Mouse (Mus musculus) stomach, postnatal 0 days (tissue): ENCODE results near the gene Hist1h4f. TPM values are rescaled to one million over a fixed set of nuclear protein-coding genes. Genes with fewer than 3 reads are reported as not detected.
"Not testable (repeated sequence)": the region's sequence is repeated elsewhere in the genome, so short reads cannot be mapped to it uniquely, and the experiment has no call there.

Experiments
- ATAC-seq: fragments of 200-750 bp; cut with Nextera tagmentation; 2 replicates; pipeline ENCODE4 v1.8.0; 2017; ENCODE audit not compliant: low FRiP score, low TSS enrichment
- DNase-seq: peaks from one replicate; pipeline ENCODE4 v3.0.0-alpha.2; 2016; ENCODE audit warnings: low spot score
- H3K27ac ChIP-seq: fragments of 300-500 bp; sonication (generic); replicated peaks from 2 replicates; pipeline ENCODE4 v1.5.1; 2014; ENCODE audit warnings: mild to moderate bottlenecking, control low read depth
- H3K27me3 ChIP-seq: fragments of 300-500 bp; sonication (generic); 2 replicates; pipeline ENCODE4 v1.6.1; 2014; ENCODE audit warnings: low read length; ENCODE audit not compliant: control insufficient read depth, insufficient read depth
- H3K36me3 ChIP-seq: fragments of 300-500 bp; sonication (generic); 2 replicates; pipeline ENCODE4 v1.6.1; 2014; ENCODE audit warnings: low read length, mixed read lengths; ENCODE audit not compliant: control insufficient read depth, insufficient read depth
- H3K4me1 ChIP-seq: fragments of 300-500 bp; sonication (generic); replicated peaks from 2 replicates; pipeline ENCODE4 v1.6.1; 2014; ENCODE audit warnings: antibody characterized with exemption; ENCODE audit not compliant: control insufficient read depth, insufficient read depth
- H3K4me2 ChIP-seq: fragments of 300-500 bp; sonication (generic); replicated peaks from 2 replicates; pipeline ENCODE4 v1.6.1; 2014; ENCODE audit warnings: low read depth, mild to moderate bottlenecking, control low read depth, moderate library complexity
- H3K4me3 ChIP-seq: fragments of 300-500 bp; sonication (generic); 2 replicates; pipeline ENCODE4 v1.5.1; 2014; ENCODE audit warnings: low read depth, low read length, control low read depth
- H3K9ac ChIP-seq: fragments of 300-500 bp; sonication (generic); 2 replicates; pipeline ENCODE4 v1.6.1; 2014; ENCODE audit warnings: mild to moderate bottlenecking, low read length, control low read depth, mixed read lengths
- H3K9me3 ChIP-seq: fragments of 300-500 bp; sonication (generic); 2 replicates; pipeline ENCODE4 v1.6.1; 2016; ENCODE audit warnings: low read length; ENCODE audit not compliant: control insufficient read depth
- CTCF ChIP-seq: IDR thresholded peaks from 2 replicates; pipeline ENCODE4 v1.5.1; 2016; ENCODE audit warnings: antibody characterized with exemption, low read depth, mild to moderate bottlenecking, moderate library complexity
- EP300 ChIP-seq: optimal IDR thresholded peaks from 2 replicates; pipeline ENCODE3; 2016; ENCODE audit warnings: antibody characterized with exemption
- WGBS: fragments of 180-500 bp; shearing (Covaris S2); extraction: QIAGEN DNeasy Blood & Tissue Kit; methylation state at CpG from one replicate; pipeline ENCODE4 v1.1.7; 2014; 5-methylcytosine and 5-hydroxymethylcytosine counted together
- polyA plus RNA-seq: library from polyadenylated mRNA; unstranded; fragments of >200 nt; fragmentation: Nextera tagmentation; extraction: Ambion mirVana; gene quantifications from 2 replicates; pipeline ENCODE4 v1.2.1, GENCODE M21; 2015

The Hist1h4f gene
- polyA plus RNA-seq, 1 experiment from 2014 or later, result 0.38 TPM

DNA sequence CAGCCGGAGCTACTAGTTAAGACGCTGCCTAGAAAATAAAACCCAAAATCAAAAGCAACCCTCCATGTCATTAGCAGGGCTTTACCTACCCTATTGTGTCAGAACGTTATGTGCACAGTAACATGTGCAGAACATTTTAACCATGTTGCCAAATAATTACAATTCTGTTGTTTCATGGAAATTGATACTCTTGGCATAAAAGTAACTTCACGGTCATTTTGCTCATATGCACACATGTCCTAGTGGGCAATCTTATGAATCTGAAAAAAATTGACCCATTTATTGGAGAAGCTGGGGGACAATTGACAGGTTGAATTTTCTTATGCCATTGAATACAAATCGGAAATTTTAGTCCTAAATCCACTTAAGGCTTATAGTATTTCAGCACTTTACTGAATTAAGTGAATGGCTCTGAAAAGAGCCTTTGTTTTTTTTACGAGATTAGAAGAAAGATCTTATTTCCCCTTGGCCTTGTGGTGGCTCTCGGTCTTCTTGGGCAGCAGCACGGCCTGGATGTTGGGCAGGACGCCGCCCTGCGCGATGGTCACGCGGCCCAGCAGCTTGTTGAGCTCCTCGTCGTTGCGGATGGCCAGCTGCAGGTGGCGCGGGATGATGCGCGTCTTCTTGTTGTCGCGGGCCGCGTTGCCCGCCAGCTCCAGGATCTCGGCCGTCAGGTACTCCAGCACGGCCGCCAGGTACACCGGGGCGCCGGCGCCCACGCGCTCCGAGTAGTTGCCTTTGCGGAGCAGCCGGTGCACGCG, 19.0 kb upstream of the Hist1h4f start:
- Histone ChIP-seq H3K9ac (peak overlapping the region; percentile 52; the same call in 1 of the 2 replicates), H3K27ac (peak overlapping the region; percentile 93), H3K4me2 (peak overlapping the region; percentile 59), H3K4me3 (peak overlapping the region; percentile 42)
- ATAC-seq, result peak; percentile 10; the same call in 1 of the 2 replicates
- 0 out of 2 replicates have a peak, but pooled peaks have one; percentile 10 for TF ChIP-seq CTCF
- not testable (repeated sequence) for H3K9me3 ChIP-seq, H3K4me1 ChIP-seq, DNase-seq, H3K36me3 ChIP-seq, H3K27me3 ChIP-seq
- 4% methylated on average over 13 of the region's 41 CpGs for WGBS

DNA sequence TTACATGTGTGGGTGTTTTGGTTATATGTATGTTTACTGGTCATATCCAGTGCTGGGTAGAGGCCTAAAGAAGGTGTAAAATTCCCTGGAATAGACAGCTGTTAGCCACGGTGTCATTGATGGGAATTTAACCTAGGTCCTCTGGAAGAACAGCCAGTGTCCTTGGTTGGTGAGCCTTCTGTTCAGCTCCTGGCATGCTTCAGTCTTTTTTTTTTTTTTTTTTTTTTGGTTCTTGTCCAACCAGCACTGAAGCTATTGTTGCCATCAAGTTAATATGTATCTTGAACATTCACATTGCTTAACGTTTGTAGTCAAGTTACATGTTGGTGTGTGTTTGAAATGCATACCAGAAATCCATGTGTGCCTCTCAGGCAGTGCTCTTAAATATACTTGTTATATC, 13.0 kb upstream of the Hist1h4f start:
- no peak for DNase-seq
- H3K27ac ChIP-seq, result no peak overlapping the region
- WGBS, result 80% methylated on average over 2 of the region's 2 CpGs

GRCm38 (mm10) chr13:23562699-23563462, 11.4 kb upstream of the Hist1h4f start:
- Histone ChIP-seq H3K27ac (peak overlapping the region; percentile 97), H3K4me1 (no peaks in the 10 kb centered on the region), H3K27me3 (no peaks in the 10 kb centered on the region), H3K9me3 (no peaks in the 10 kb centered on the region), H3K4me3 (peak overlapping the region; percentile 42), H3K36me3 (no peaks in the 10 kb centered on the region), H3K4me2 (peak overlapping the region; percentile 68), H3K9ac (peak overlapping the region; percentile 59)
- peak; percentile 52 for DNase-seq
- 2% methylated on average over 18 of the region's 18 CpGs for WGBS
- peak; percentile 61 for ATAC-seq
- TF ChIP-seq EP300 (no peak), CTCF (peak; percentile 78)

More for the DNA sequence above, 13.0 kb upstream of the Hist1h4f start:
- H3K9ac ChIP-seq, result no peak overlapping the region
- no peaks in the 10 kb centered on the region for H3K9me3 ChIP-seq
- no peak for ATAC-seq
- no peak overlapping the region for H3K4me2 ChIP-seq
- H3K36me3 ChIP-seq, result no peaks in the 10 kb centered on the region
- no peaks in the 10 kb centered on the region for H3K4me1 ChIP-seq
- no peak overlapping the region for H3K4me3 ChIP-seq
- H3K27me3 ChIP-seq, result no peaks in the 10 kb centered on the region
- no peak for TF ChIP-seq EP300
- no peak for TF ChIP-seq CTCF

DNA sequence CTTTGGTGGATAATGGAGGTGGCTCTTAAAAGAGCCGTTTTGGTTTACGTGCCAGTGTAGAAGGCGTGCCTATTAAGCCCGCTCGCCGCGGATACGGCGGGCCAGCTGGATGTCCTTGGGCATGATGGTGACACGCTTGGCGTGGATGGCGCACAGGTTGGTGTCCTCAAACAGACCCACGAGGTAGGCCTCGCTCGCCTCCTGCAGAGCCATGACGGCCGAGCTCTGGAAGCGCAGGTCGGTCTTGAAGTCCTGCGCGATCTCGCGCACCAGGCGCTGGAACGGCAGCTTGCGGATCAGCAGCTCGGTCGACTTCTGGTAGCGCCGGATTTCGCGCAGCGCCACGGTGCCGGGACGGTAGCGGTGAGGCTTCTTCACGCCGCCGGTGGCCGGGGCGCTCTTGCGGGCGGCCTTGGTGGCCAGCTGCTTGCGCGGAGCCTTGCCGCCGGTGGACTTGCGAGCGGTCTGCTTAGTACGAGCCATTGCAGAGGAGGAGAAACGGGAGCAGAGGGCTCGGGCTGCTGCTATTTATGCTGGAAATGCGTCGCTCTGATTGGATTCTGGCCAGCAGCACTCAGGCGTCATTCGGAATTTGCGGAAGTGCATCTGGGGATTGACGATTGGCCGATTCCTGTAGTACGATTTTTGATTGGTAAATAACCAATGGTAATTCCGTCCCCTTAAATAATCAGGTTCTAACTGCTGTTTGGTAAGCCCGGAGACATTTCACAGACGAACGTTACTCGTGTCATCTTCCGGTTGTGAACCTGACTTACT, 10.6 kb upstream of the Hist1h4f start, which contains the start of gene Hist1h3e:
TSS of gene Hist1h3e (minus strand) at position 487 of the 777 bp plus-strand sequence.
- H3K4me3 ChIP-seq, result peak within 1 kb of the TSS; percentile 42
- H3K4me2 ChIP-seq, result peak within 1 kb of the TSS; percentile 68
- DNase-seq (peak; percentile 95), ATAC-seq (peak; percentile 93)
- H3K4me1 ChIP-seq, H3K9me3 ChIP-seq, H3K27me3 ChIP-seq, H3K36me3 ChIP-seq: not testable (repeated sequence)
- WGBS, result under 1% methylated on average over 32 of the region's 67 CpGs
- H3K9ac ChIP-seq, result peak within 1 kb of the TSS; percentile 59
- peak within 1 kb of the TSS; percentile 97 for H3K27ac ChIP-seq
- peak; percentile 49 for TF ChIP-seq EP300

DNA sequence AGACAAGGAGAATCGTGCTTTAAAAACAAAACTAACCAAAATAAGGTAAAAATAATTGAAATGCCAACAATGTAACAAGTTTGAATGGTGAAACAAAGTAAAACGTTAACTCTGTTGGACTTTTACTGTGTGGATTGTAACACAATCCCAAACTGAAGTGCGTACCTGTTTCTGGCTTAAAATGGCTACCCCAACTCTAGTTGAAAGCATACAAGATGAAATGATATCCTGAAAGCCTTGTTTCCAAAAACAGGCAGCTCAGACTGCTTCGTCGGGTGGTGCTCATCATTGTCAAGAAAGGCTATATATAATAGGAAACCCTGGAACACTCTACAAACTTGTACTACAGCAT, 10.1 kb upstream of the Hist1h4f start:
- WGBS, result 0% methylated on average over 2 of the region's 5 CpGs
- not testable (repeated sequence) for ATAC-seq

DNA sequence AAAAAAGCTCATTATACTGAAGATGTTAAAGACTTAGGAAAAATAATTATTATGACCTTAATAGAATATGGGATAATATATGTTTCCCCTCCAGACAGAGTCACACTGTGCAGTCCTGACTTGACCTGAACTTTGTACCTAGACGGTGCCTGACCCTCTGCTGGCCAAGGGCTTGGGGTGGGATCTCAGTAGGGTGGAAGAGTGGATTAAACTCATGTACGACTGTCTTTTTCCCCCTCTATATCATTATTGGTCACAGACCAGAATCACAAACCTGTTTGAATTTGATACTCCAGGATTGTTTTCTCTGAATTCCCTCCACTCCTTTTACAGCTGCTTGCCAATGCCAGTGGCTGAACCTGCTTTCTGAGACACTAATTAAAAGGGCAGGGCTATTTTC, 9.3 kb upstream of the Hist1h4f start:
- not testable (repeated sequence) for DNase-seq, H3K9me3 ChIP-seq, H3K4me1 ChIP-seq, H3K4me3 ChIP-seq, H3K27ac ChIP-seq, H3K9ac ChIP-seq, ATAC-seq, H3K36me3 ChIP-seq, H3K4me2 ChIP-seq, H3K27me3 ChIP-seq
- 18% methylated on average over 2 of the region's 2 CpGs for WGBS

More for the DNA sequence above, 10.1 kb upstream of the Hist1h4f start:
- not testable (repeated sequence) for H3K4me1 ChIP-seq, DNase-seq, H3K9me3 ChIP-seq, H3K9ac ChIP-seq, H3K27me3 ChIP-seq, H3K36me3 ChIP-seq
- peak overlapping the region; percentile 42 for H3K4me3 ChIP-seq
- H3K27ac ChIP-seq, result 0 out of 2 replicates have a peak overlapping the region, but pooled peaks have one; percentile 97
- peak overlapping the region; percentile 51 for H3K4me2 ChIP-seq
